Mouse (Mus musculus) forebrain, embryonic 14.5 days (tissue): ENCODE measurements around the gene AC109138.7. TPM values are rescaled to one million over a fixed set of nuclear protein-coding genes. Genes with fewer than 3 reads are reported as not detected.

ENCODE experiments used
- ATAC-seq: fragments of 200-750 bp; cut with Nextera tagmentation; 2 replicates; pipeline ENCODE4 v1.8.0; 2017; ENCODE audit warnings: mild to moderate bottlenecking, moderate library complexity
- DNase-seq: peaks from one replicate; pipeline ENCODE4 v3.0.0-alpha.2; 2015; ENCODE audit warnings: low spot score
- H3K27ac ChIP-seq: fragments of 300-500 bp; sonication (generic); 2 replicates; pipeline ENCODE4 v1.5.1; 2014; ENCODE audit warnings: low read depth, mild to moderate bottlenecking, control low read depth, low read length, moderate library complexity
- H3K27me3 ChIP-seq: fragments of 300-500 bp; sonication (generic); replicated peaks from 2 replicates; pipeline ENCODE4 v1.6.1; 2014; ENCODE audit warnings: low read length, control low read depth, mixed read lengths; ENCODE audit not compliant: control insufficient read depth, insufficient read depth
- H3K36me3 ChIP-seq: fragments of 300-500 bp; sonication (generic); 2 replicates; pipeline ENCODE4 v1.6.1; 2014; ENCODE audit warnings: low read length, control low read depth; ENCODE audit not compliant: control insufficient read depth, insufficient read depth
- H3K4me1 ChIP-seq: fragments of 300-500 bp; sonication (generic); 2 replicates; pipeline ENCODE4 v1.6.1; 2014; ENCODE audit warnings: antibody characterized with exemption, low read length, control low read depth; ENCODE audit not compliant: control insufficient read depth, insufficient read depth
- H3K4me2 ChIP-seq: fragments of 300-500 bp; sonication (generic); 2 replicates; pipeline ENCODE4 v1.6.1; 2014; ENCODE audit warnings: mild to moderate bottlenecking, control low read depth, low read length
- H3K4me3 ChIP-seq: fragments of 300-500 bp; sonication (generic); 2 replicates; pipeline ENCODE4 v1.5.1; 2014; ENCODE audit warnings: low read depth, low read length, control low read depth
- H3K9ac ChIP-seq: fragments of 300-500 bp; sonication (generic); 2 replicates; pipeline ENCODE4 v1.6.1; 2014; ENCODE audit warnings: mild to moderate bottlenecking, low read length, control low read depth, moderate library complexity
- H3K9me3 ChIP-seq: fragments of 300-500 bp; sonication (generic); replicated peaks from 2 replicates; pipeline ENCODE4 v1.6.1; 2016; ENCODE audit warnings: low read length, control low read depth, mixed read lengths; ENCODE audit not compliant: control insufficient read depth
- WGBS: fragments of 180-500 bp; shearing (Covaris S2); extraction: QIAGEN DNeasy Blood & Tissue Kit; methylation state at CpG from one replicate; pipeline ENCODE4 v1.1.7; 2014; 5-methylcytosine and 5-hydroxymethylcytosine counted together
- polyA plus RNA-seq: library from polyadenylated mRNA; unstranded; fragments of >200 nt; fragmentation: Nextera tagmentation; extraction: Ambion mirVana; gene quantifications from 2 replicates; pipeline ENCODE4 v1.2.1, GENCODE M21; 2014

AC109138.7 gene
- polyA plus RNA-seq, result not detected in 2 replicates

- peak within 1 kb of the TSS; percentile 94 for H3K4me2 ChIP-seq
- H3K36me3 ChIP-seq, result no peaks in the 10 kb centered on the region
- DNase-seq (no peak), ATAC-seq (peak; percentile 61)
- peak within 1 kb of the TSS; percentile 69 for H3K9ac ChIP-seq
- peaks cover 15% of the 10 kb centered on the region for H3K4me1 ChIP-seq
- H3K9me3 ChIP-seq, result no peaks in the 10 kb centered on the region
- H3K27ac ChIP-seq, result no peak within 1 kb of the TSS
- H3K4me3 ChIP-seq, result peak within 1 kb of the TSS; percentile 51
- under 1% methylated on average over 45 of the region's 49 CpGs for WGBS
- H3K27me3 ChIP-seq, result peaks cover 41% of the 10 kb centered on the region
Observed at GRCm38 (mm10) chr19:4214071-4214770, at the start of gene AC109138.7, which contains the start of gene Clcf1. AC109138.7 (plus strand) TSS chr19:4214357. Clcf1 (plus strand) TSS chr19:4214238.

- H3K27ac ChIP-seq, result no peak overlapping the region
- no peak for DNase-seq
- WGBS, result 85% methylated on average over 2 of the region's 2 CpGs
- H3K9ac ChIP-seq, result no peak overlapping the region
- no peak overlapping the region for H3K4me3 ChIP-seq
- ATAC-seq, result no peak
- H3K36me3 ChIP-seq, result peaks cover 14% of the 10 kb centered on the region
- H3K4me2 ChIP-seq, result no peak overlapping the region
- peaks cover 10% of the 10 kb centered on the region for H3K4me1 ChIP-seq
- no peaks in the 10 kb centered on the region for H3K9me3 ChIP-seq
- no peaks in the 10 kb centered on the region for H3K27me3 ChIP-seq
Observed at GRCm38 (mm10) chr19:4164721-4165120, 49.4 kb upstream of the AC109138.7 start.

GRCm38 (mm10) chr19:4166678-4167476, 47.3 kb upstream of the AC109138.7 start:
- H3K9me3 ChIP-seq, result no peaks in the 10 kb centered on the region
- no peak for DNase-seq
- no peak overlapping the region for H3K9ac ChIP-seq

GRCm38 (mm10) chr19:4169378-4169784, 44.8 kb upstream of the AC109138.7 start:
- Histone ChIP-seq H3K9ac (peak overlapping the region; percentile 78), H3K36me3 (no peaks in the 10 kb centered on the region), H3K4me1 (no peaks in the 10 kb centered on the region), H3K4me3 (peak overlapping the region; percentile 36), H3K9me3 (no peaks in the 10 kb centered on the region), H3K27ac (peak overlapping the region; percentile 86), H3K27me3 (no peaks in the 10 kb centered on the region), H3K4me2 (peak overlapping the region; percentile 74)
- ATAC-seq (peak; percentile 97), DNase-seq (peak; percentile 99)
- WGBS, result under 1% methylated on average over 42 of the region's 43 CpGs

More at GRCm38 (mm10) chr19:4166678-4167476, 47.3 kb upstream of the AC109138.7 start:
- 80% methylated on average over 9 of the region's 9 CpGs for WGBS
- no peak overlapping the region for H3K4me3 ChIP-seq
- no peaks in the 10 kb centered on the region for H3K27me3 ChIP-seq
- no peaks in the 10 kb centered on the region for H3K36me3 ChIP-seq
- H3K4me1 ChIP-seq, result peaks cover 10% of the 10 kb centered on the region
- ATAC-seq, result no peak
- no peak overlapping the region for H3K27ac ChIP-seq
- no peak overlapping the region for H3K4me2 ChIP-seq

DNA sequence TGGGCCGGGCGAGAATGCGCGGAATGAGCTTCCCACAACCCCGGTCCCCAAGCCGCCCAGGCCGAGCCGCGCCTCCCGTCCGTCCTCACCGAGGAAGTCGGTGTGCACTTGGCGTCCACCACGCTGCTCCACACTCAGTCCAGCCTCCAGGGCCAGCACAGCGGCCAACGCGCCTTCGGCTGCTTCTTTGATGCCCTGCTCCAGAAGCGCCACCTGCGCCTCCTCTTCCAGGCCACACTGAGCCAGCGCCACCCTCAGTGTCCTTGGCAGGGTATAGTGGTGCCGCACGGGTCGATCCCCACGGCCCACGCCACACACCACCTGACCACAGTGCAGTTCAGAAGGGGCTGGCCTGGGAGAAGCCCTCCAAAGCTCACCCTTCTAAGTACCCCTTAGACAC, 44.3 kb upstream of the AC109138.7 start:
- Histone ChIP-seq H3K4me3 (peak overlapping the region; percentile 36), H3K9ac (peak overlapping the region; percentile 78), H3K4me1 (no peaks in the 10 kb centered on the region), H3K27ac (peak overlapping the region; percentile 86), H3K36me3 (no peaks in the 10 kb centered on the region), H3K9me3 (no peaks in the 10 kb centered on the region), H3K27me3 (no peaks in the 10 kb centered on the region), H3K4me2 (peak overlapping the region; percentile 74)
- peak; percentile 41; the same call in 1 of the 2 replicates for ATAC-seq
- 3% methylated on average over 27 of the region's 27 CpGs for WGBS
- no peak for DNase-seq

GRCm38 (mm10) chr19:4170723-4171392, 43.3 kb upstream of the AC109138.7 start:
- Histone ChIP-seq H3K9ac (no peak overlapping the region), H3K27me3 (no peaks in the 10 kb centered on the region), H3K4me2 (no peak overlapping the region), H3K4me1 (peaks cover 7% of the 10 kb centered on the region), H3K27ac (no peak overlapping the region), H3K9me3 (no peaks in the 10 kb centered on the region), H3K4me3 (no peak overlapping the region), H3K36me3 (no peaks in the 10 kb centered on the region)
- WGBS, result 90% methylated on average over 10 of the region's 10 CpGs
- DNase-seq (no peak), ATAC-seq (no peak)

DNA sequence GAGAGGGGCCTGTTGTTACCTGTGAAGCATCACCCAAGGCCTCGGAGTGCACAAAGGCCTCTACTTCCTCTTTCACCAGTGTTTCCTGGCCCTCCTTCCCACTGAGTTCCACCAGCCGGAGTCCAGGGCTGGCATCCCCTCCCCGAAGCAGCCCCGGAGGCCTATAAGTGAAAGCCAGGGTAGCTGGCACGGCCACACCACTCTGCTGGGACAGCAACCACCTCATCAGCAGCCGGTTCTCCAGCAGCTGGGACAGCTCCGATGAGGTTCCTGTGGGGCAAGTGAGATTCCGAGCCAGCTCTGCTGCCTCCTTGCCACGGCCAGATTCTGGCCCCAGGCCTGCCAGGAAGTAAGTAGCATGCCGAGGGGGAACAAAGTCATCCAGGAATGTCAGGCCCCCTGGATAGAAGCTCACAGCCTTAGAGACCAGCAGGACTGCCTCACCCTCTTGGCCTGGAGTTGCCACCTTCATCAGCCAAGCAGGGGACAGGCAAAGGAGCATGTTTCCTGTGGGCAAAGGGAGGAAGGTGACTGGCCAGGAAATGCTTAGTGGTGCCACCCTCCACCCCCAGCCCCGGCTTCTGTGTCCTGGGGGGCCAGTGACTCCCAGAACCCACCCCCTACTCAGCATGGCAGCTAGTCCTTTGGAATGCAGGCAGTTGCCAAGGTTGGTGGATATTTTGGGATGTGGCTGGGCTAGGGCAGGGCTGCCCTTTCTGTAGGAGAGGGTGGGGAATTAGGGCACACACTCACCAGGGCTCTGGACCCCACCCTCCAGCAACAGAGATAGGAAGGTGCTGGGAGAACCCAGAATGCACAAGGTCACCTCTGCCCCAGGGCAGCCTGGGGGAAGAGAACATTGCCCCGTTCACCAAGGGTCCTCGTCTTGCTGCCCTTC, 42.5 kb upstream of the AC109138.7 start:
- H3K9me3 ChIP-seq, result no peaks in the 10 kb centered on the region
- no peaks in the 10 kb centered on the region for H3K27me3 ChIP-seq
- H3K9ac ChIP-seq, result 0 out of 2 replicates have a peak overlapping the region, but pooled peaks have one; percentile 21
- no peaks in the 10 kb centered on the region for H3K36me3 ChIP-seq
- ATAC-seq, result no peak
- 73% methylated on average over 13 of the region's 13 CpGs for WGBS
- H3K27ac ChIP-seq, result no peak overlapping the region
- peaks cover 7% of the 10 kb centered on the region for H3K4me1 ChIP-seq
- no peak overlapping the region for H3K4me3 ChIP-seq
- no peak overlapping the region for H3K4me2 ChIP-seq
- DNase-seq, result no peak

DNA sequence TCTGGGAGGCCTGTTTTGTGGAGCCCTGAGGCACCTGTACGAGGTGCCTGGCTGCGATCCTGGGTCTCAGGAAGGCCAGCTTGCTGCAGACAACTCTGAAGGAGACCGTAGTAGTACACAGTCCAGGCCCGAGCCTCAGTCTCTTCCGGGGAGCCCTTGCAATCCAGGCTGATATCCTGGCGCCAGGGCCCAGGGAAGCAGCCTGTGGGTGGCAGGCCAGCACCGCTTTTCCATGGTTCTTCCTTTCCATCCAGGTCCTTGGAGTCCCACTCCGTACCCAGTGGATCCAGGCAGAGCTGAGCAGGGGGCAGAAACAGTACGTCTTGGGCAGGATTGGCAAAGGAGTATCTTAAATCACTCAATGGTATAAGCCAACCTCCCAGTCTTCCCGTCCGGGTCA, 41.2 kb upstream of the AC109138.7 start:
- H3K4me2 ChIP-seq, result no peak overlapping the region
- ATAC-seq (no peak), DNase-seq (no peak)
- H3K4me1 ChIP-seq, result peaks cover 7% of the 10 kb centered on the region
- no peaks in the 10 kb centered on the region for H3K27me3 ChIP-seq
- WGBS, result 58% methylated on average over 11 of the region's 11 CpGs
- no peak overlapping the region for H3K27ac ChIP-seq
- H3K4me3 ChIP-seq, result no peak overlapping the region
- no peaks in the 10 kb centered on the region for H3K36me3 ChIP-seq
- H3K9me3 ChIP-seq, result no peaks in the 10 kb centered on the region
- H3K9ac ChIP-seq, result no peak overlapping the region
